Mouse (Mus musculus) embryo, embryonic 11 days (tissue): Measurements from ENCODE around the gene Ibtk.
A peak's percentile ranks its signal among the peaks of the same experiment; 100 is the strongest.
"Not testable (repeated sequence)": the region's sequence is repeated elsewhere in the genome, so short reads cannot be mapped to it uniquely, and the experiment has no call there.

Experiments
- DNase-seq: peaks from one replicate; pipeline ENCODE4 v3.0.0-alpha.2; 2015

Ibtk gene

DNA sequence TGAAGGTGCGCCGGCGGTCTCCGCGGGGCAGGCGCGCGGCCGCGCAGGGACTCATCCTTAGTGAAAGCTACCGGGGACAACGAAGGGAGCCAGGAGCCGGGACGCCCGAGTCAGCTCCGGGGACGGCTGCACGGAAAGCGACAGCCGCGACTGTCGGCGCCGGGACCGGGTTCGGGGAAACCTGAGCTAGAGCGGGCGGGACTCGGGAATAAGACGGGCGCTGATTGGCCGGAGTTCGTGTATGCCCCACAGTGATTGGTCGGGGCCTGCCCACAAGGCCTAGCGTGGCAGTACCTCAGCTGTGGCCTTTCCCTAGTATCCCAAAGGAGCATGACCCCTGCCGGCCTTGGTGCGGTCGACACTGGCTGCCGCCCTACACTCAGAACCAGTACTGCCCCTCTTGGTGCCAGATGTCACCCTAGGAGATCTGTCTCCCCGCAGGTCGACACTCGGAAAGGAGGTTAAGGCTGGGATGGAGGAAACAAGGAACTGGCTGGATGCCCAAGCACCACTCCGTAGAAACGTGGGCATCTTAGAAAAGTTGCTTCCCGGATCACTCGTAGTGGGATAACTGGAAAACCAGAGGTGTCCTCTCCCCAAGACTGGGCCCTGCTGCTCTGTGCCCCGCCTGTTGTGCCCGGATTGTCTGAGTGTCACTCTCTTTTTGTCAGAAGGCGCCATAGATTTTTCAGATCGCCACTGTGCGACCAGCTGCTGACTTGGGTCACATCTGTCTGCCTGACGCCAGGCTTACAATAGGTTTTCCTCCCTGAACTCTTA lies at the start of gene Ibtk:
TSS of gene Ibtk (minus strand) at position 193 of the 780 bp plus-strand sequence.
- peak; percentile 96 for DNase-seq

DNA sequence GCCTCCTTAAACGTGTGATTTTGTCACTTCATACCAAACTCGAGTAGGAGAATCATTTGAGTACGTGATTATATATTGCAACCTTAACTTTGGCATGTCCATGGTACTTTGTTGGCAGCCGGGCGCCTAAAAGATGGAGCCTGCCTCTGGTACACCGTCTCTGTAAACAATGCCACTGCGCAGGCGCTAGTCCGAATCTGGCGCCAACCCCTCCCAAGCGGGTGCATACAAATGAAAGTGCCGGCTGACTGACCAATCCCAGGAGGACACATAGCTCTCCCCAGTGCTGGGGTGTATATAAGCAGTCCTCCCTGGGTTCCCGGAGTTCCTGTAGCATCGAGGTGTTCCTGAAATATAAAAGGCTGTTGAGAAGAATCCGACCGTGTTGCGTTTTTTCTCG lies 42.4 kb upstream of the Ibtk start:
- DNase-seq, result not testable (repeated sequence)

DNA sequence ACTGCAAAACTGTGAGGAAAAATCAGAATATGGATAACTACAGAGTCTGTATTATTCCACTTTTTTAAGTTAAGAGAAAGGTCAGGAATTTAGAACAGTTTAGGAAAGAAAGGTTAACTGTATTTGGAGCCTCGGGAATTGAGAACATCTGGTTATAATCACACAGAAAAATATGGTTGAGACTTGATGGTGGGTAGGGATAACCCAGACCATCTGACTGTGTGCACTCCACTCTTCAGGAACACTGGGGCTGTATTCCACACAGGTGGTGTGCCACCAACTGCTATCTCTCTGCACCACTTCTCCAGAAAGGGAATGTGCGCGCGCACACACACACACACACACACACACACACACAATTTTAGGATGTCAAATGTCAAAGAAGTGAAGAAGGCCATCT lies 31.1 kb upstream of the Ibtk start:
- peak; percentile 18 for DNase-seq

GRCm38 (mm10) chr9:85779458-85779857 lies 30.3 kb upstream of the Ibtk start:
- peak; percentile 64 for DNase-seq

DNA sequence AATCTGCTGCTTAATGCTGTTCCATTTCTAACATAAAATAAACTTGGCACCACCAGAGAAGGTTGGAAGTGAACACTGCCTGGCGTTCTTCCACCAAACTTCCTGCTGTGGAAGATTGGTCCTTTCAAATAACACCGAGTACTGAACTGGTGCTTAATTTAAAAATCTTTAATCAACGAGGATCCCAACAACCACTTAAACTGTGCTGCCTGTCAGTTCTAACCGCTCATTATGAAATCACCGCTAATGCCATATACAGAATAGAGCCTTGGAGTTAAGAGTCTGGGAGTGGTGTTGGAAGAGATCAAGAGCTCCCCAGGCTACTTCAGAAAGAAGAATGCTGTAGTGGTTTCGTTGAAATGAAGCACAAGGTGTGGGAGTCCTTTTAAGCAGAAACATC lies 28.4 kb upstream of the Ibtk start:
- DNase-seq, result no peak

DNA sequence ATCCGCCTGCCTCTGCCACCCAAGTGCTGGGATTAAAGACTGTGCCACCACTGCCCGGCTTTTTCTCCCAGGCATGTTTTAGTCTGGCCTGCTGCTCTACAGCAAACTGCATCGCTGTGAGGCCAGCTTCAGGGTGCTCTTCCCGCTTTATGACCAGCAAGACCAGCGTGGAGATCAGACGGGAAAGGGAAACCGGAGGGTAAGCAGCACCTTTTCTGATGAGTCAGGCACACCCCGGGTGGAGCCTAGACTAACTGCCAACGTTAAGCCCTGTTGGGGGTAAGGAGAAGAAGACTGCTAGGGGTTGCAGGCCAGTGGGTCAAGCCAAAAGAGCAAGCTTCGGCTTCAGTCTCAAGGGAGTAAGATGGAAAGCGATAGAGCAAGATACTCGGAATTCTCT lies 23.1 kb upstream of the Ibtk start:
- no peak for DNase-seq

GRCm38 (mm10) chr9:85771454-85771853 lies 22.3 kb upstream of the Ibtk start:
- no peak for DNase-seq

GRCm38 (mm10) chr9:85770369-85770768 lies 21.2 kb upstream of the Ibtk start:
- no peak for DNase-seq

GRCm38 (mm10) chr9:85769057-85769789 lies 20.1 kb upstream of the Ibtk start:
- DNase-seq, result no peak

GRCm38 (mm10) chr9:85767255-85767654 lies 18.1 kb upstream of the Ibtk start:
- no peak for DNase-seq

GRCm38 (mm10) chr9:85762476-85762875 lies 13.3 kb upstream of the Ibtk start:
- DNase-seq, result no peak

DNA sequence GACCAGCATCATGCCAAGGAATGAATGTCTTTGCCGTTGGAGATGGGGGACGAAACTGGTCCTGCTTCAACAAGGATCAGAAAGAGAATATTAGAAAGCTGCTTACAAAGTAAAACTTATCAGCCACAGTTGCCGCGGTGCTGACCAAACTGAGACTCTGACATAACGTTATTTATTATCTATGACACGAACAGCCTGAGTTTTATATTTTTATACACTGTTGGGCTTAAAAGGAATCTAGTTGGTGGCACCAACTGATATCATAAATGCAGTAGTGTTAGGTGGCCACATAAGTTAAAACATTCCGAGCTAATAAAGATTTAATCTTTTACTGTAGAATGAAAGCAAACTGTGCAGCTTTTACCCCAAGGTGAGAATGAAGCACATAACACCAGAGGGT lies 1.7 kb upstream of the Ibtk start:
- DNase-seq, result no peak

DNA sequence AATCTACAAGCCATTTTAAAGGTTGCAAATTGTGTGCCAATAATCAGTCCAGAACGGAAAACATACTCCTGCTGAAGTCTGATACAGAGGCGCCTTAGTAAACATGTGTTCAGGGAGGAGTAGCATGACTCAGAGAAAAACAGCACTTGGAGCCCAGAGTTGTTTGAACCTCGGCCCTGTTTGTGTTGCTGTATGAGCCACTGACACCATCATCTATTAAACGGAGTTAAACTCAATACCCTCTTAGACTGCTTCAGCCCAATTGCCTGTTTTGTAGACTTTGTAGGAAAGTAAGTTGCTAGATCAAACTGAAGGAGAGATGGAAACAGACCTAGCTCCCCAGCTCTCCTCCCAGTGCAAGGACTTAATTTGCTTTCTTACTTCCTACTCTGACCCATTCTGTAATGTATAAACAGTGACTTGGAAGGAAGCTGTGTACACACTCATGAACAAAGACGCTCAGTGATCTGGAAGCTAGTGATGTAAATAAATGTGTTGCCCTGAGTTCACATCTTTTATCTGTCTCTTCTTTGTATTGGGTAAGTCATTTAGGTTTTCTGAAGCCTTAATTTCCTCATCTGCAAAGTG lies 882 bp upstream of the Ibtk start:
- peak; percentile 9 for DNase-seq

- peak; percentile 84 for DNase-seq
Measured at GRCm38 (mm10) chr9:85748204-85749141, 661 bp downstream of the Ibtk start.

- DNase-seq, result no peak
Measured at GRCm38 (mm10) chr9:85745566-85745965, 3.6 kb downstream of the Ibtk start.

DNA sequence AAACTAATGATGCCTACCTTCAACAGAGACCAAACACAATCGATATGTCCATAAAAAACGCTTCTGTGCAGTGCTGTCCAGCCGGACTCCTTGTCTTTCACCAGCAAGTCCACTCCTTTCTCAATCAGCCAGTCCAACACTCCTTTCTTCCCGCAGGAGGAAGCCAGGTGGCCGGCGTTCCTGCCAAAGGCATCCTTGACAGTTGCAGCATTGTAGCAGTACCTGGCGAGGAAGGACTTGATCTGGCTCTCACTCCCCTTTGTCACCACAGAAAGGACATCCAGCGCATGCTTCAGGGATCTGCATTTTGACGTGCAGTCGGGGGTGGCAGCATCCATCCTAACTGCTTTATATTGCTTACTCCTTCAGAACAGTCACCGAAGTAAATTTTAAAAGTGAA lies 5.8 kb downstream of the Ibtk start:
- no peak for DNase-seq

DNA sequence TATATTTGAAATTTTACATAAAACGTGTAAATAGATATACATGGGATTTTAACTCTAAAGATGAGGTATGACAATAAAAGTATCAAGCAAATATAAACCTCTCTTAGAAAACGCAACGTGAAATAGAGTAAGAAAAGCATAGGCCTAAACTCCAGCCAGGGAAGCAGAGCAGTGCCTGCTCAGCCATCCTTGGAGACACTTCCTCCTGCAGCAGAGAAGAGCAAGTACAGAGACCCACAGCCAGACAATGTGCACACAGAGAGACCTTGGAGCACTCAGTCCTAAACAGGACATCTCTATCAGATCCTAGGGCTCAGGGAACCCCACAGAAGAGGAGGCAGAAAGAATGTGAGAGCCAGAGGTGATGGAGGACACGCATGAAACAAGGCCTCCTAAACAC lies 7.0 kb downstream of the Ibtk start:
- no peak for DNase-seq

- DNase-seq, result no peak
Measured at GRCm38 (mm10) chr9:85739279-85739678, 9.9 kb downstream of the Ibtk start.

- DNase-seq, result no peak
Measured at GRCm38 (mm10) chr9:85734821-85735220, 14.3 kb downstream of the Ibtk start.

DNA sequence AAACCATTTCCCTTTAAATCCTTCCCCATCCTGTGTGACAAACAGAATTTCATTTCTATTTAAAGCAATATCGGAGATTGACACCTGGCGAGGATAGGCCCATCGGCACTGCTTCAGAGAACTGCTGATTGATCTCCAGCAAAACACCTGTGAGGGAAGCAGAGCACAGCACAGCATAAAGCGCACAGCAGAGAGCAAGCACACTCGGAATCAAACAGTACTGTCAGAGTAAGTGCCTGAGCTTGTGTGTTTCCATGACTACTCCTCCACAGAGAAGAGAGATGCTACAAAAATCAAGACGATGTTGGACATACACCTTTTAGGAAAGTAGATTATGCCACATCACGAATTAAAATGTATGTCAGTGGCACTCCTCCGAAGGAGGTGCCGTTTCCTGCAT lies 25.1 kb downstream of the Ibtk start:
- DNase-seq, result no peak

DNA sequence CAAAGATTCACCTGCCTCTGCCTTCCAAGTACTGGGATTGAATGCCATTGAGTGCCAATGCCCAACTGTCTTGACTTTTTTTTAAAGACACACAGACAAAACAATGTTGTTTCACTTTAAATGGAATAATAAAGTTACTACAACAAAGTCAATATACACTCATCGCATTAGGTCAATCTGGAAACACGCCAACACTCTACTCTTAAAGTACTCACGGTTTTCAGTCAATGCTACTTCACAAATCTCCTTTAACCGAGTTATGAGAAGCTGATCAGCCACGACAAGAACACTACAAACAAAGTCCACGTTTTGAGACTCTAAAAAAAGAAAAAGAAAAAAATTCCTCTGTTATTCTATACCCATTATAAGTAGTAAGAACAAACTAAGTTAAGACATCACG lies 31.8 kb downstream of the Ibtk start:
- DNase-seq, result no peak

- no peak for DNase-seq
Measured at GRCm38 (mm10) chr9:85707302-85707701, 41.8 kb downstream of the Ibtk start.

DNA sequence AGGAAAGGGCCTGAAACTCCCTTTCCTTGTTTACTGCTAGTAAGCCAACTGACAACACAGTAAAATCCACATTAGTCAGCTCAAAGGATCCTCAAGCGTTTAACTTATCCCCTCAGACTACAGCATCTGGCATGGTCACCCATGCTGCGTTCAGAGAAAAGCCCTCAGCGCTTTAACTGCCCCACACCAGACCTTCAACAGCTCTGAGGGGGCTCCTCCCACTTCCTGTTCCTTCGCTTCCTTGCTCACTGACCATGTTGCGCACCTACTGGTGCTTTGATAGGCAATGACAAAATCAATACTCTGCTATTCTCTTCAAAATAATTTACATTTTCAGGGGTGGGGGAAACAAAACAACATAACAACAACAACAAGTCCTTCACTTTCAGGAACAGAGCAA lies 47.2 kb downstream of the Ibtk start:
- DNase-seq, result no peak
